Mouse (Mus musculus): ENCODE measurements around the gene Tmem44. TPM values are rescaled to one million over a fixed set of nuclear protein-coding genes. Genes with fewer than 3 reads are reported as not detected.

The Tmem44 gene
- polyA plus RNA-seq, 1 experiment from 2014 or later: 24.3 TPM

DNA sequence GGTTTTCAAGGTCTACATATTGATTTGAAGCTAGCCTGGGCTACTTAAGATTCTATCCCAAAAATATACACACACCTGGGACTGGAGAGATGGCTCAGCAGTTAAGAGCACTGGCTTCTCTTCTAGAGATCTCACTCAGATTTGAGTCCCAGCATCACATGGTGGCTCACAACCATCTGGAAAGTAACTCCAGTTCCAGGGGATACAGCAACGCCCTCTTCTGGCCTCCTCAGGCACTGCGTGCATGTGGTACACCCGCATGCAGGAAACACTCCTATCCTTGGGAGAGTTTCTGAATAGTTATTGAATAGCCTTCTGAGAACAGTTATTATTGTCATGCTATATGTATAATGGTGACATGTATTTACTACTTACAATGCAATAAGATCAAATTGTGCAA, 29.5 kb downstream of the Tmem44 start:
- Histone ChIP-seq H3K9ac (replicated peaks; ENCODE audit: low read length) (no peak overlapping the region), H3K9me3 (replicated peaks; ENCODE audit: control insufficient read depth, low read length) (no peaks in the 10 kb centered on the region), H3K27ac (replicated peaks; ENCODE audit: low read depth, low read length) (no peak overlapping the region), H3K27me3 (ENCODE audit: control insufficient read depth, insufficient read depth, low read length) (no peaks in the 10 kb centered on the region), H3K4me1 (ENCODE audit: control insufficient read depth, insufficient read depth, low read length) (no peaks in the 10 kb centered on the region), H3K4me3 (ENCODE audit: low read depth, low read length) (no peak overlapping the region), H3K36me3 (replicated peaks; ENCODE audit: control insufficient read depth, insufficient read depth, low read depth, low read length) (no peaks in the 10 kb centered on the region), H3K4me2 (ENCODE audit: low read depth, low read length) (no peak overlapping the region)
- whole genome bisulfite sequencing: 55% methylated on average over 3 of the region's 3 CpGs
- no peak for ATAC-seq (replicated peaks; ENCODE audit: insufficient number of reproducible peaks, low FRiP score, low TSS enrichment, low read depth)
- DNase-seq (ENCODE audit: low spot score): no peak

DNA sequence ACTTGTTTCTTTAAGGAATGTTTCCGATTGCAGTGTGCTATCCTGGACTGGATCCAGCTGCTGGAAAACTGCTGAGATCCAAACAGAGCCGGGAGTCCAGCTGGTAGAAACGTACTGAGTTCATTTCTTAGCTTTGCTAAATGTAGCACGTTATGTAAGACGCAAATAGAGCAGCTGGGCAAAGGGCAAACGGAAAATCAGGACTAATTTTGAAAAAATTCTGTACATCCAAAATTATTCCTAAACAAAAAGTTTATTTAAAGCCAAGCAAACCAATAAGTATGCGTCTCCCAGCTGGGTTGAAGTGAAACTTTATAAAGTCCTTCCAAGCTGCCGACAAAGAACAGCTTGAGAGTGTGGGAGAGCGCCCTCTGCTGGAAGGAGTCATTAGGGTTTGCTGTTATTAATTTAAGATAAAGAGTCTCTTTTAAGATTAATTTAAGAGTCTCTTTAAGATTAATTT, 30.2 kb downstream of the Tmem44 start:
- no peaks in the 10 kb centered on the region for H3K9me3 ChIP-seq (replicated peaks; ENCODE audit: control insufficient read depth, low read length)
- H3K27me3 ChIP-seq (ENCODE audit: control insufficient read depth, insufficient read depth, low read length): no peaks in the 10 kb centered on the region
- H3K4me2 ChIP-seq (ENCODE audit: low read depth, low read length): no peak overlapping the region
- H3K4me1 ChIP-seq (ENCODE audit: control insufficient read depth, insufficient read depth, low read length): no peaks in the 10 kb centered on the region
- 41% methylated on average over 9 of the region's 9 CpGs for WGBS
- H3K27ac ChIP-seq (replicated peaks; ENCODE audit: low read depth, low read length): no peak overlapping the region
- H3K9ac ChIP-seq (replicated peaks; ENCODE audit: low read length): no peak overlapping the region
- ATAC-seq (replicated peaks; ENCODE audit: insufficient number of reproducible peaks, low FRiP score, low TSS enrichment, low read depth) (no peak), DNase-seq (ENCODE audit: low spot score) (peak; percentile 85)
- H3K36me3 ChIP-seq (replicated peaks; ENCODE audit: control insufficient read depth, insufficient read depth, low read depth, low read length): no peaks in the 10 kb centered on the region
- H3K4me3 ChIP-seq (ENCODE audit: low read depth, low read length): no peak overlapping the region

DNA sequence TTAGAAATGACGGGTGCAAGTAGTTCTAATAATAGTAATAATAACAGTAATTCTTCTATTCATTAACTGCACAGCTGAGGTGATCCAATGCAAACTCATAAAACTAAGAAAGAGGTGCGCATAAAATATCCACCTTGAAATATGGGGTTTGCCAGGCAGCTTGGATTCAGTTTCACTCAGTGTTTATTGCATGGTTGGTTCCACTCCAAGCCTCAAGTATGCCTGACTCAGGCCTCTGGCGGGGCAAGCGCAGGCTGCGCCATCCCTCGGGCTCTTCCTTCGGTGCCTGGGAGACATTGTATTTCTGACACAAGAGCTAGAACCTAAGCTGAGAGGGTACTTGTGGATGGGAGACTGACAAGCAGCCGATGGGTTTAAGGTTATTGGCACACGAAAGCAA, 32.0 kb downstream of the Tmem44 start:
- Histone ChIP-seq H3K9me3 (replicated peaks; ENCODE audit: control insufficient read depth, low read length) (no peaks in the 10 kb centered on the region), H3K4me3 (ENCODE audit: low read depth, low read length) (no peak overlapping the region), H3K27me3 (ENCODE audit: control insufficient read depth, insufficient read depth, low read length) (no peaks in the 10 kb centered on the region), H3K27ac (replicated peaks; ENCODE audit: low read depth, low read length) (no peak overlapping the region), H3K4me1 (ENCODE audit: control insufficient read depth, insufficient read depth, low read length) (no peaks in the 10 kb centered on the region), H3K4me2 (ENCODE audit: low read depth, low read length) (no peak overlapping the region), H3K36me3 (replicated peaks; ENCODE audit: control insufficient read depth, insufficient read depth, low read depth, low read length) (no peaks in the 10 kb centered on the region), H3K9ac (replicated peaks; ENCODE audit: low read length) (no peak overlapping the region)
- 85% methylated on average over 9 of the region's 9 CpGs for WGBS
- DNase-seq (ENCODE audit: low spot score): no peak
- ATAC-seq (replicated peaks; ENCODE audit: insufficient number of reproducible peaks, low FRiP score, low TSS enrichment, low read depth): no peak

DNA sequence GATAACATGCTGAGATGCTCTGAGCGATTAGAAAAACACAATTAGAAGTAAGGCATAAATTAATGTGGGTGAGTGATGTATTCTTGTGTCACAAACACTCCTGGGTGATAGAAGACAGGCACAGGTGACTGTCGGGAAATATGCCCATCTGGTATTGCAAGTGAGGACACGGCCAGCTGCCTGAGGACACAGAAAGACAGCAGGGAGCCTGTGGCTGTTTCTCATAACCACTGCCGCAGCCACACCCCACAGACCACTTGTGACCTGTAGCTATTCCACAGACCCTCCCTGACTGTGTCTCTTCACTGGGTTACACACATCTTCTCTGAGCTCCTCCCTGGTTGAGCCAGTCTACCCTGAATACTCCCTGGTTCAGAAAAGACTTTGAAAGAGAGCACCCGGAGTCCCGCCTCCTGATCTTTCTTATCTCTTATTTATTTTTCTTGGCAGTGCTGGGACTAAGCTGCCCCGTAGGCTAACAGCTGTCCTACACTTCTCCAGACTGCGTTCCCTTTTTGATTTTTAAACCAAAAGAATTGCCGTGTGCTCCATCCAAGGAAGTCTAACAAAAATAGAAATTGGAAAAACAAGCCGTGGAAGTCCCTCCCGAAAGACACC, 32.9 kb downstream of the Tmem44 start:
- Histone ChIP-seq H3K27ac (replicated peaks; ENCODE audit: low read depth, low read length) (no peak overlapping the region), H3K9ac (replicated peaks; ENCODE audit: low read length) (no peak overlapping the region), H3K9me3 (replicated peaks; ENCODE audit: control insufficient read depth, low read length) (no peaks in the 10 kb centered on the region), H3K4me2 (ENCODE audit: low read depth, low read length) (no peak overlapping the region), H3K27me3 (ENCODE audit: control insufficient read depth, insufficient read depth, low read length) (no peaks in the 10 kb centered on the region), H3K36me3 (replicated peaks; ENCODE audit: control insufficient read depth, insufficient read depth, low read depth, low read length) (no peaks in the 10 kb centered on the region), H3K4me1 (ENCODE audit: control insufficient read depth, insufficient read depth, low read length) (no peaks in the 10 kb centered on the region), H3K4me3 (ENCODE audit: low read depth, low read length) (no peak overlapping the region)
- no peak for ATAC-seq (replicated peaks; ENCODE audit: insufficient number of reproducible peaks, low FRiP score, low TSS enrichment, low read depth)
- 62% methylated on average over 11 of the region's 11 CpGs for WGBS
- no peak for DNase-seq (ENCODE audit: low spot score)

DNA sequence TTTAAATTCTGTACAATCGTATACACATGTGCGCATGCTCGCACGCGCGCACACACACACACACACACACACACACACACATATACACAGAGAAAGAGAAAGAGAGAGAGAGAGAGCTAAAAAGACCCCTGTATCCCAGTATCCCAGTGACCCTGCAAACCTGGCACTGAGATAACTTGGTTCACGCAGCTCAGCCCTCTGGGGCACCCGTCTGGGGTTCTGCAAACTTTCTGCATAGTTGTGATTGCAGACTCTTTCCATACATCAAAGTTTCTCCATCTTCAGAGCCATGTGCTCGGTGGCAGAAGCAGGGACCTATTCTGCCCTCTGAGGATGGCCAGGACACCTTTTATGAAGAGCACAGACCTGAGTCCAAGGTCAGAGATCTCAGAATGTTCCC, 33.6 kb downstream of the Tmem44 start:
- no peak for DNase-seq (ENCODE audit: low spot score)
- ATAC-seq (replicated peaks; ENCODE audit: insufficient number of reproducible peaks, low FRiP score, low TSS enrichment, low read depth): no peak
- no peak overlapping the region for H3K9ac ChIP-seq (replicated peaks; ENCODE audit: low read length)
- H3K9me3 ChIP-seq (replicated peaks; ENCODE audit: control insufficient read depth, low read length): no peaks in the 10 kb centered on the region
- H3K4me2 ChIP-seq (ENCODE audit: low read depth, low read length): no peak overlapping the region
- 92% methylated on average over 9 of the region's 9 CpGs for WGBS
- H3K36me3 ChIP-seq (replicated peaks; ENCODE audit: control insufficient read depth, insufficient read depth, low read depth, low read length): no peaks in the 10 kb centered on the region
- H3K27me3 ChIP-seq (ENCODE audit: control insufficient read depth, insufficient read depth, low read length): no peaks in the 10 kb centered on the region
- H3K4me3 ChIP-seq (ENCODE audit: low read depth, low read length): no peak overlapping the region
- no peak overlapping the region for H3K27ac ChIP-seq (replicated peaks; ENCODE audit: low read depth, low read length)
- no peaks in the 10 kb centered on the region for H3K4me1 ChIP-seq (ENCODE audit: control insufficient read depth, insufficient read depth, low read length)

DNA sequence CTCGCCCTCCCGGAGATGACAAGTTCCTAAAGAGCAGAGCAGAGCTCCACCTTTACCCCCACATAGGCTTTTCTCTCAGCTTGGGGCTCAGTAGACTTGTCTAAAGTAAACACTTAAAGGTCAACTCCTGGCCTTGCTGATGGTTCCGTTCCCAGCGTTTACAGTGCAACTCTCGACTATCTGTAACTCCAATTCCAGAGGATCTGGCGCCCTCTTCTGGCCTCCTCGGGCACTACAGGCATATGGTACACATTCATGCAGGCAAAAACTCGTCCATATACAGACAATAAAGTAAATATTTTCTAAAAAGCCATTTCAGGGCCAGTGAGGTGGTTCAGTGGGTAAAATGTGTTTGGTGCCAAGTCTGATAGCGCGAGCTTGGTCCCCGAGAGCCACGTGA, 35.2 kb downstream of the Tmem44 start:
- Histone ChIP-seq H3K9me3 (replicated peaks; ENCODE audit: control insufficient read depth, low read length) (no peaks in the 10 kb centered on the region), H3K4me1 (ENCODE audit: control insufficient read depth, insufficient read depth, low read length) (no peaks in the 10 kb centered on the region), H3K4me3 (ENCODE audit: low read depth, low read length) (no peak overlapping the region), H3K9ac (replicated peaks; ENCODE audit: low read length) (no peak overlapping the region), H3K4me2 (ENCODE audit: low read depth, low read length) (no peak overlapping the region), H3K27me3 (ENCODE audit: control insufficient read depth, insufficient read depth, low read length) (no peaks in the 10 kb centered on the region), H3K36me3 (replicated peaks; ENCODE audit: control insufficient read depth, insufficient read depth, low read depth, low read length) (no peaks in the 10 kb centered on the region), H3K27ac (replicated peaks; ENCODE audit: low read depth, low read length) (no peak overlapping the region)
- no peak for DNase-seq (ENCODE audit: low spot score)
- ATAC-seq (replicated peaks; ENCODE audit: insufficient number of reproducible peaks, low FRiP score, low TSS enrichment, low read depth): no peak
- WGBS: 62% methylated on average over 12 of the region's 12 CpGs

DNA sequence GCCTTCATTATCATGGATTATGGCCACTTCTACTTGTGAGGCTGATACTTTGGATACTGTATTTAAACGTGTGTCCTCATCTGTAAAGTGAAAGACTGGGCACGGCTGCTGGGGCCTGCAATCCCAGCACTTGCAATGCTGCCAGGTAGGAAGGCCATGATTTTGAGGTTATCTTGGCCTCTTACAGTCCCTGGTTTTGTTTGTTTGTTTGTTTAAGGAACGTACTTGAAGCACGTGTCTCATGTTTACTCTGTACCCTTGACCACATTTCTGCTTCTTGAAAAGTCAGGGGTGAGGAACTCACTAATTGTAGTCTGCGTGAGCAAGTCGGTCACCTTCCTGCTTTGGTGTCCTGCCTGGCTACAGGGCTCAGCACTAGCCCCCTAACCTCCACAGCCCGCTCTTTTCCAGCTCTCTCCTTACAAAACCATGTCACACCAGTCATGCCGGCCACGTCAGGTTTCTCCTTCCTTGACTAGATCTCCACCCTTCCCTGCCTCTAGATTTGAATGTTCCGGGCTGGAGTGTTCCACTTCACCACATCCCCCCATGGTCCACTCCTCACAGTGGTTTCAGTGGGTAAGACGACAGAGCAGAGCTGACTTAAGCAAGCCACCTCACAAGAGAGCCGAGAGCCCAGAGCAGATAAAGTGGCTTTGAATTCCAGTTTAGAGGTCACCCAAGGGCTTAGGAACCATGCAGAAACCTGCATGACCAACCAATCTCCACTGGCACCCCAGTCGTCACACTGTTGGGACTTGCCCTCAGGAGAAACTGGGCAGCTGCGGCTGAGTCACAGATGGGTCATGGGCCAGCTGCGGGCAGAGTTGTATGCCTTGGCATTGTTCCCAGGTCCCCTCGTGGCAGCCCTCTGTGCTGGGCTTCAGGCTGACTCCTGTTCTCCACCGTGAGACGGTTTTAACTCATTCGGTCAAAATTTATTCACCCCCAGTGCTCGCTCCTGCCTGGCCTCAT, 37.3 kb downstream of the Tmem44 start:
- ATAC-seq (replicated peaks; ENCODE audit: insufficient number of reproducible peaks, low FRiP score, low TSS enrichment, low read depth) (no peak), DNase-seq (ENCODE audit: low spot score) (no peak)
- no peaks in the 10 kb centered on the region for H3K36me3 ChIP-seq (replicated peaks; ENCODE audit: control insufficient read depth, insufficient read depth, low read depth, low read length)
- no peak overlapping the region for H3K4me2 ChIP-seq (ENCODE audit: low read depth, low read length)
- H3K4me1 ChIP-seq (ENCODE audit: control insufficient read depth, insufficient read depth, low read length): no peaks in the 10 kb centered on the region
- H3K27ac ChIP-seq (replicated peaks; ENCODE audit: low read depth, low read length): no peak overlapping the region
- no peak overlapping the region for H3K9ac ChIP-seq (replicated peaks; ENCODE audit: low read length)
- no peaks in the 10 kb centered on the region for H3K9me3 ChIP-seq (replicated peaks; ENCODE audit: control insufficient read depth, low read length)
- 79% methylated on average over 20 of the region's 20 CpGs for WGBS
- H3K4me3 ChIP-seq (ENCODE audit: low read depth, low read length): no peak overlapping the region
- no peaks in the 10 kb centered on the region for H3K27me3 ChIP-seq (ENCODE audit: control insufficient read depth, insufficient read depth, low read length)
